Mouse (Mus musculus): ENCODE results near the gene Ddn.

Ddn gene

DNA sequence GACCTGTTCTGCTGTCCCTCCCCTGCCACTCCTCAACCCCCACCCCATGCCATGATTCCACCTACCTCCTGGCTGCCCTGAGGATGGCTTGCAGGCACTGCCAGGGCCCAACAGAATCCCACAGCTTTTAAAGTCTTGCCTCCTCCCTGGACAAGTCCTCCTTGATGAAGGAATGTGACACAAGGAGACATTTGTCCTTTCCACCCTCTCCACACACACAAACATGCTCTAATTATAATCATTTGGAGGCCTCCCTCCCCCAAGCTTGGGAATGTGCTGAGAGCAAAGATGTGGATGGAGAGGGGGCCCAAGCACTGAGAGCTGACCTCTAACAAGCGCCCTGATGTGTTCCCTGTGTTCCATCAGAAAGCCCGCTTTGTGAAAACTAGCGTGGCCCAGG lies at the start of gene Ddn:
TSS of gene Ddn (minus strand) at position 101 of the 400 bp plus-strand sequence.
- no peak for DNase-seq (ENCODE audit: low spot score)

- DNase-seq (ENCODE audit: low spot score), result no peak
Observed at GRCm38 (mm10) chr15:98854214-98854613, 44.9 kb upstream of the Ddn start.

GRCm38 (mm10) chr15:98853161-98853937 lies 44.1 kb upstream of the Ddn start:
- no peak for DNase-seq (ENCODE audit: low spot score)

DNA sequence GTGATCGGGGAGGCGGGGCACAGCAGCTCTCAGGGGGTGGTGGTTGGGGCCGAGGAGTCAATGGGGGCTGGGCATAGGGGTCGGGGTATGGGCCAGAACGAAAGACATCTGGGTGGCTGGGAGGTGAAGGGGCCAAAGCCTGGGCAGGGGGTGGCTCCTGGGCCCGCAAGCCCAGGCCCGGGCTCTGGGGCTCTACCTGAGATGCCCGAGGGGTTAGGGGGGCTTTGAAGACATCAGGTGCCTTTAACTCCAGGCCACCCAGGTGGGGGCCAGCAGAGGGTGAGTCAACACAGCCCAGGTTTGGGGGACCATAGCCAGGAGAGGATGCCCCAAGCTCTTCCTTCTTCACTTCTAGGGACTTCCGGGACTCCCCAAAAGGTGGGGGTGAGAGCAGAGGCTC lies 43.4 kb upstream of the Ddn start:
- DNase-seq (ENCODE audit: low spot score), result no peak

- DNase-seq (ENCODE audit: low spot score), result no peak
Observed at GRCm38 (mm10) chr15:98852071-98852470, 42.8 kb upstream of the Ddn start.

DNA sequence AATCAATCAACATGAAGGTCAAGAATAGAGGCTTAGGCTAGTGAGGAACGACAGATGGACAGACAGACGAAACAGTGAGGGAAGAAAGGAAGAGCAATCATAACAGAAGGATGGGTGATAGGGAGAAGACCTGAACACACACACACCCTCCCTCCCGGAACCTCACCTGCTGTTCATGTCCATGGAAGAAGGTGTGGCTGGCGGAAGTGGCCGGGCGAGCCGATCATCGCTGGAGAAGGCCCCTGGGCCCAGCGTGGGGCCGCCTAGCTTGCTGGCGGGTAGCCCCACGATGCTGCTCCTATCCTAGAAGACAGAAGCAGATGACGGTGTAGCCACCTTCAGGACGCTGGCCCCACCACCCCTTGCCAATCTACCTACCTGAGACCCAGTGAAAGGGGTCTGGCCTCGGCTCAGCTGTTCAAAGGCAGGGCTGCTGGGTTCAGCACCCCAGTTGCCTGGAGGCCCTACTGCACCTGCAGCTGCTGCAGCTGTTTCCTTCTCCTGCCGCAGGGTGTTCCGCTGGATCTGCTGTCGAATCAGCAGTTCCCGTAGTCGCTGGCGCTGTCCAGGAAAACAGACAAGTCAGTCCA lies 42.0 kb upstream of the Ddn start:
- no peak for DNase-seq (ENCODE audit: low spot score)

GRCm38 (mm10) chr15:98850668-98851067 lies 41.4 kb upstream of the Ddn start:
- no peak for DNase-seq (ENCODE audit: low spot score)

GRCm38 (mm10) chr15:98849956-98850600 lies 40.8 kb upstream of the Ddn start:
- DNase-seq (ENCODE audit: low spot score), result no peak

GRCm38 (mm10) chr15:98849165-98849564 lies 39.9 kb upstream of the Ddn start:
- no peak for DNase-seq (ENCODE audit: low spot score)

DNA sequence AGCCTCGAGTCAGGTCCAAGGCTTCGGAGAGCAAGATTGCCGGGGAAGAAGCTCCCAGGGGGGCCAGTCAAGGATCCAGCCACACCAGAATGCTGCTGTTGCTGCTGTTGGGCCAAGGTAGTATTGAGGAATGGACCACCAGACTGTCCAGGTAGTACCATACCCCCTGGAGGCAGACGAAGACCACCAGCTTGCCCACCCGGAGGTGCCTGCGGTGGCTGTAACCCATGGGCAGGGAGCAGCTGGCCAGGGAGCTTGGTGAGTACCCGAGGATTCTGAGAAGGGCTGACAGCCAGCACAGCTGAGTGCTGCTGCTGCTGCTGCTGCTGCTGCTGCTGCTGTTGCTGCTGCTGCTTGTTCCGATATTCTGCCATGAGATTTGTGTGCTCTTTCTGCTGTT lies 36.9 kb upstream of the Ddn start:
- no peak for DNase-seq (ENCODE audit: low spot score)

DNA sequence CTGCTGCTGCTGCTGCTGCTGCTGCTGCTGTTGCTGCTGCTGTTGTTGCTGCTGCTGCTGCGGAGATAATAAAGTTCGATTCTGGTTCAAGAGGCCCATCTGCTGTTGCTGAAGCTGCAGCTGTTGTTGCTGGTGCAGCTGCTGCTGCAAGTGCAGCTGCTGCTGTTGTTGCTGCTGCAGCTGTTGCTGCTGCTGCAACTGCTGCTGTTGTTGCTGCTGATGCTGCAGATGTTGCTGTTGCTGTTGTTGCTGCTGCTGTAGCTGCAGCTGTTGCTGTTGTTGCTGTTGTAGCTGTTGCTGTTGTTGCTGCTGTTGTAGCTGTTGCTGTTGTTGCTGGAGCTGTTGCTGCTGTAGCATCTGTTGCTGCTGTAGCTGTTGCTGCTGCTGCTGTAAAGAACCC lies 35.9 kb upstream of the Ddn start:
- no peak for DNase-seq (ENCODE audit: low spot score)

- DNase-seq (ENCODE audit: low spot score), result no peak
Observed at GRCm38 (mm10) chr15:98843595-98844223, 34.4 kb upstream of the Ddn start.

GRCm38 (mm10) chr15:98839671-98840585 lies 30.6 kb upstream of the Ddn start:
- no peak for DNase-seq (ENCODE audit: low spot score)

GRCm38 (mm10) chr15:98839161-98839560 lies 29.9 kb upstream of the Ddn start:
- DNase-seq (ENCODE audit: low spot score), result no peak

- DNase-seq (ENCODE audit: low spot score), result no peak
Observed at GRCm38 (mm10) chr15:98837743-98838103, 28.4 kb upstream of the Ddn start.

DNA sequence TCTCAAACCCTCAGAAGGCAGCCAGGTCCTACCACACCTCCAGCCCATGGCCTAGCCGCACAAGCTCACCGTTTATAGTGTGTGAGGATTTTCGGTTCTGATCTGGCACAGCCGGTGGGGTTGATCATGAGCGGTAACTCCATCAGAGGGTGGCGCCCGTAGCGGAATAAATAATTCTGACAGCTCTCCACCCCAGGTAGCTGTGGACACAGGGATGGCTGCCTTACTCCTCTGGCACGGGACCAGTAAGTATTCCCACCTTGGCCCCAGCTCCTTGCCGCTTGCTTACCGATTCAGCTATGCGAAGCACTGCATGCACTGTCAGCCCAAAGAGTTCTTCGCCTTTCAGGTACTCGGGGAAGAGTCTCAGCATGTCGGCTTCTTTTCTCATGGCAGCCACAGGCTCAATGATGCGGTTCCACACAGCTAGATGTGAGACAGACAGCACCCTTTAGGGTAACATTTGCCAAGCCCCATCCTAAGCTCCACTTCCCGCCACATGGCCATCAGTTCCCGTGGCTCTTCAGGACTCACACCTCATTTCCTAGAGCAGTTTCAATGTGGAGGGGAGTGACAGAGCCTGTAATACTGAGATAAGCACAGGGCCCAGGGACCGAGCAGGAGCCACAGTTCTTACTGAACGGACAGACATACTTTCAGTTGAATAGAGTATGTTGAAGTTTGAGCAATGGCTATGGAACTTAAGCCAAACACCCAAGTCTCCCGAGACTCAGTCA lies 27.9 kb upstream of the Ddn start:
- DNase-seq (ENCODE audit: low spot score), result no peak

DNA sequence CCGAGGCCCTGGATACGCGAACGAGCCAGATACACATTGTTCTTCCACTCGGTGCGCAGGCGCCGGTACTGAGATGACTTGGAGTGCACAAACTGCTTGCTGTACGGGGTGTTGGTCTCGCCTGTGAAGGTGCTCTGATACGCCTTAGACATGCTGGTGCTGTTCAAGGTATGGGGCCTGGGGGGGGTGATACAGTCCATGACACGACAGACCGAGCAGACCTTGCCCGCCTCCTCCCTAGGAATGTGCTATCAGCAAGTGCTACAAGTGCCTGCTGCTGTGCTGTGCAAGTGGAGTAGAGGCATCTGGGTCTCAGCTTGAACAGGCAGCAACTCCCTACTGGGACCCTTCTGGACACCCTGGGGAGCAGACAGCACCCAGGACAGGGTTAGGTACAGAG lies 26.0 kb upstream of the Ddn start:
- no peak for DNase-seq (ENCODE audit: low spot score)

DNA sequence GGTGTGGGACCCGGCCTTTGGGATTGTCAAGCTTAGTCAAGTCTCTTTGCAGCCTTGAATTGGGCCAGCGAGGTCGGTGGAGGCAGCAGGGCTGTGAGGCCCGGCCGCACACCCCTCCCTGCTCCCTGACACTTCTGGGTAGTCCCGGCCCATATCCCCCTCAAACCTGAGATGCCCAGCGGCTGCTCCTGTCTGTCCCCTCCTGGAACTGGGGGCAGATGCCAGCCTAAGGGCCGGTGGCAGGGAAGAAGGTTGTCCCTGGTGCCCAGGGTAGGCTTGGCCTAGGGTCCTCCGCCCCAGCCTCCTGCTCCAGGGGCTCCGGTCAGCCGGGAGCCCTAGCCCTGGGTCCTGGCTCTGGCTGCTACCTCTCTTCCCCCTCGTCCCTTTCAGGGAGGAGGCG lies 24.8 kb upstream of the Ddn start:
- DNase-seq (ENCODE audit: low spot score), result no peak

GRCm38 (mm10) chr15:98833281-98833680 lies 24.0 kb upstream of the Ddn start:
- DNase-seq (ENCODE audit: low spot score), result no peak

DNA sequence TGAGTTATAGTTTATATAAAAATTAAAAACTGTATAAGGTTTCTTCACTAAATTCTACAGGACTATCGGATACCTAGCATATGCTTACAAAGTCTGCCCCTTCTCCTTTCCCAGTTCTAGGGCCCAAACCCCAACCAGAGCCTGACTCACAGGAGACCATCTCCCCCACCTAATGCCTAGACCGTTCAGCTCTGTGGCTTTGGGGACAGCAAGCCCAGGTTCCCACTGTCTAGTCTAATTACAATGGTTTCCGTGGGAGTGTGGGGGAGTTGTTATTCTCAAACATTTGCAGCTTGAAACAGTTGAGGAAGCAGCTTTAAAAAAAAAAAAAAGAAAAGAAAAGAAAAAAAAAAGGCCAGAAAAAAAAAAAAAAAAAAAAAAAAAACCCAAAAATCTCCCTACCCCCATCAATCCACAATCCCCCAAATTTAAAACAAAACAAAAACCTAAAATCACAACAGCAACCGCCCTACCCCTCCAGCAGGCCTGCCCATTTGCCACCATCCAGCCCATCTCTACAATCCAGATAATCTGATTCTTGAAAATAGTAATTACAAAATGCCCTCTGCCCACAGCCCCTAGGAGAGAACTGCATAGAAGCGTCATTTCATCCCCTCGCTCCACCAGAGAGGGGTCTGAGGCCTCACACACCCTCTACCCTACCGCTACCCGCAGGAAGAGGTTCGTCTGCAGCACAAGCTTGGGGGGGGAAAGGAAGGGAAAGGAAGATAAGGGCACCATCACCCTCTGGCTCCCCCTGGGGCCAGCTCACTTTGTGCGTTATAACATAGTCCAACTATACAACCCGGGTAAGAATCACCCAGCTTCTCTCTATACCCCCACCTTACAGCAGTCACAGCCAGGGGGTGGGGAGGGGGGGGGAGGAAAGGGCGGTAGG lies 23.1 kb upstream of the Ddn start:
- DNase-seq (ENCODE audit: low spot score), result no peak

Data from ovary, postnatal 10 days (tissue).